Mouse (Mus musculus) embryonic facial prominence, embryonic 15.5 days (tissue): ENCODE data around the gene Plxnb2. TPM values are rescaled to one million over a fixed set of nuclear protein-coding genes. Genes with fewer than 3 reads are reported as not detected.
A peak's percentile ranks its signal among the peaks of the same experiment; 100 is the strongest.

Experiments used
- ATAC-seq: fragments of 200-750 bp; cut with Nextera tagmentation; 2 replicates; pipeline ENCODE4 v1.8.0; 2017; ENCODE audit warnings: low read depth, moderate TSS enrichment; ENCODE audit not compliant: insufficient number of reproducible peaks, low FRiP score, low TSS enrichment
- H3K27ac ChIP-seq: fragments of 300-500 bp; sonication (generic); replicated peaks from 2 replicates; pipeline ENCODE4 v1.5.1; 2015; ENCODE audit warnings: mild to moderate bottlenecking, inconsistent platforms
- H3K27me3 ChIP-seq: fragments of 300-500 bp; sonication (generic); 2 replicates; pipeline ENCODE4 v1.6.1; 2015; ENCODE audit warnings: inconsistent platforms
- H3K36me3 ChIP-seq: fragments of 300-500 bp; sonication (generic); 2 replicates; pipeline ENCODE4 v1.6.1; 2015; ENCODE audit warnings: mild to moderate bottlenecking, inconsistent platforms
- H3K4me1 ChIP-seq: fragments of 300-500 bp; sonication (generic); 2 replicates; pipeline ENCODE4 v1.6.1; 2015; ENCODE audit warnings: inconsistent platforms
- H3K4me2 ChIP-seq: fragments of 300-500 bp; sonication (generic); replicated peaks from 2 replicates; pipeline ENCODE4 v1.6.1; 2015; ENCODE audit warnings: mild to moderate bottlenecking, inconsistent platforms
- H3K4me3 ChIP-seq: fragments of 300-500 bp; sonication (generic); replicated peaks from 2 replicates; pipeline ENCODE4 v1.5.1; 2015; ENCODE audit warnings: mild to moderate bottlenecking, inconsistent platforms
- H3K9ac ChIP-seq: fragments of 300-500 bp; sonication (generic); 2 replicates; pipeline ENCODE4 v1.6.1; 2015; ENCODE audit warnings: inconsistent platforms
- H3K9me3 ChIP-seq: fragments of 300-500 bp; sonication (generic); replicated peaks from 2 replicates; pipeline ENCODE4 v1.6.1; 2016; ENCODE audit warnings: inconsistent platforms
- WGBS: fragments of 180-500 bp; shearing (Covaris S2); methylation state at CpG from one replicate; pipeline ENCODE4 v1.1.7; 2015; 5-methylcytosine and 5-hydroxymethylcytosine counted together
- polyA plus RNA-seq: library from polyadenylated mRNA; unstranded; fragments of >200 nt; fragmentation: Nextera tagmentation; extraction: Ambion mirVana; gene quantifications from 2 replicates; pipeline ENCODE4 v1.2.1, GENCODE M21; 2015

Plxnb2 gene
- polyA plus RNA-seq, 1 experiment from 2014 or later: 161 TPM

DNA sequence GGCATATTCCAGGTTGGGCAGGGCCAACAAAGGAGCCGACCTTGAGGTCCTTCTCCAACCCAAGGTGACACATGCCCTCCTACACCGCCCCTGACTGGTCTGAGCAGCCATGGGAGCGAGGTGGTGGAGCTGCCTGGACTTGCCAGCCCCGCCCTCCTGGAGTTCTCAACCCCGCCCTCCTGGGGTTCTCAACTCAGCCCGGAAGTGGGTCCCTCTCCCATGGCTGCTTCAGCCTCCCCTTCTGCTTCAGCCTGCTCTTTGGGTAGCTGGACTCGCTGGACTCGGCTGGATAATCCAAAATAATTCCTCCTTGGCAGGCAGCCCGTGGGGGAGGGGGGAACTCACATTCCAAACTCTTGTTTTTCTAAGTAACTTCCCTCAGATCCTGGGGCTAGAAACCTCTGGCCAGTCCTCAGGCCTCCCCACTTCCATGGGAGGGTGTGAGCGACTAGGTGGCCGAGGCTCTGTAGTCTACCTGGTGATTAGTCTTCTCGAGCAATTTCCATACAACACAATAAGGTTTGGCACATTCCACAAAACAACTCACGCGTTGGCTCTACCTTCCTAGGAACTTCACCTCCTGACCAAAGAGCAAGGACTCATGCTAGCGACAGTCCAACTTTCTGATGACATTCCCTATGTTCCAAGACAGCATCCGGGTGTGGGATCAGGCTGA lies 1.5 kb downstream of the Plxnb2 start:
- Histone ChIP-seq H3K9ac (peak overlapping the region; percentile 83; the same call in 1 of the 2 replicates), H3K27ac (peak overlapping the region; percentile 92), H3K4me2 (peak overlapping the region; percentile 81), H3K4me3 (peak overlapping the region; percentile 72), H3K27me3 (no peaks in the 10 kb centered on the region), H3K9me3 (no peaks in the 10 kb centered on the region), H3K36me3 (no peaks in the 10 kb centered on the region), H3K4me1 (peaks cover 77% of the 10 kb centered on the region)
- peak; percentile 64; the same call in 1 of the 2 replicates for ATAC-seq
- 1% methylated on average over 16 of the region's 16 CpGs for WGBS

- Histone ChIP-seq H3K9ac (0 out of 2 replicates have a peak overlapping the region, but pooled peaks have one; percentile 83), H3K27me3 (no peaks in the 10 kb centered on the region), H3K4me3 (peak overlapping the region; percentile 72), H3K9me3 (no peaks in the 10 kb centered on the region), H3K27ac (peak overlapping the region; percentile 92), H3K4me1 (peaks cover 84% of the 10 kb centered on the region), H3K36me3 (no peaks in the 10 kb centered on the region), H3K4me2 (peak overlapping the region; percentile 81)
- no peak for ATAC-seq
- WGBS: 68% methylated on average over 7 of the region's 7 CpGs
These were observed 2.2 kb downstream of the Plxnb2 start for GRCm38 (mm10) chr15:89178260-89178860.

GRCm38 (mm10) chr15:89177576-89178259 lies 2.9 kb downstream of the Plxnb2 start:
- Histone ChIP-seq H3K4me3 (peak overlapping the region; percentile 72), H3K9ac (no peak overlapping the region), H3K4me2 (peak overlapping the region; percentile 81), H3K36me3 (no peaks in the 10 kb centered on the region), H3K9me3 (no peaks in the 10 kb centered on the region), H3K27ac (peak overlapping the region; percentile 92), H3K27me3 (no peaks in the 10 kb centered on the region), H3K4me1 (peaks cover 87% of the 10 kb centered on the region)
- ATAC-seq: no peak
- WGBS: 68% methylated on average over 4 of the region's 4 CpGs

DNA sequence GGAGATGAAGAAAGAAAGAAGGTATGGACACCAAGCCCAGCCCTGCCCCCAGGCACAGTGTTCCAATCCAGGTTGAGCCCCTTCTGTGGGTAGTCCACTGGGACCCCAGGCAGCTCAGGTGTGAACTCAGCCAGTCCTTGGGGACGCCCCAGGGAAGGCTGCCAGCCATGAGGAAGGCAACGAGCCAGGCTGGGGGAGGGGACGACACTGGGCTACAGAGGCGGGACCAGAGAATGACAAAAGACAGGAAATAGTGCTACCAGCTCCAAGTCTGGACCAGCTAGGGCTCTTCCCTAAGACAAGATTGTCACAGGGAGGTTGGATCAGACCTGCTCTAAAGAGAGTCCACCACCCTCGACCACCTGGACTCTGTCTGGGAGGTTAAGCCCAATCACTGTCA lies 3.5 kb downstream of the Plxnb2 start:
- Histone ChIP-seq H3K9ac (no peak overlapping the region), H3K9me3 (no peaks in the 10 kb centered on the region), H3K4me2 (peak overlapping the region; percentile 81), H3K4me1 (peaks cover 87% of the 10 kb centered on the region), H3K4me3 (peak overlapping the region; percentile 72), H3K27me3 (no peaks in the 10 kb centered on the region), H3K36me3 (no peaks in the 10 kb centered on the region), H3K27ac (peak overlapping the region; percentile 74)
- WGBS: 12% methylated on average over 5 of the region's 5 CpGs
- no peak for ATAC-seq

- H3K9me3 ChIP-seq: no peaks in the 10 kb centered on the region
- WGBS: 64% methylated on average over 13 of the region's 13 CpGs
- ATAC-seq: no peak
- no peak overlapping the region for H3K9ac ChIP-seq
- peaks cover 92% of the 10 kb centered on the region for H3K4me1 ChIP-seq
- H3K4me3 ChIP-seq: no peak overlapping the region
- no peak overlapping the region for H3K4me2 ChIP-seq
- no peaks in the 10 kb centered on the region for H3K27me3 ChIP-seq
- H3K27ac ChIP-seq: peak overlapping the region; percentile 74
- H3K36me3 ChIP-seq: no peaks in the 10 kb centered on the region
These were observed 5.0 kb downstream of the Plxnb2 start for GRCm38 (mm10) chr15:89175411-89176155.

DNA sequence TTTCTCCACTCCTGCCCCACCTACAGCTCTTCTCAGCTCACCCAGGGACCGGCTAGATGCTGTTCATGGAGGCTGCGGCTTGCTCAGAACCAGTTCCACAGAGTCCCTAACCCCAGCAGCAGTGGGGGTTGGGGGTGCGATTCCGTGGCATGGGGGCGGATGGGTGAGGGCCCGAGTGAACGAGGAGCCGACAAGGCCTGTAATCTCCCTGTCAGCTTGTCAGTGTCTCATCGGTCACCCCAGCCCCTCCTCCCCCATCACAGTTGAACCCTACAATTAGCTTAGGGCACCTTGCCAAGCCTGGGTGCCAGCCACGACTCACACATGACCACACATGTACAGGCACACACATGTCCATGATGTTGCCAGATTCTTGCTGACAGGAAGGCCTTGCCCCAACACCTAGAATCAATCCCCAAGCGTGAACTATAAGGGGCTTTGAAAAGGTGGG lies 5.7 kb downstream of the Plxnb2 start:
- H3K27ac ChIP-seq: peak overlapping the region; percentile 74
- 0 out of 2 replicates have a peak overlapping the region, but pooled peaks have one; percentile 54 for H3K4me3 ChIP-seq

DNA sequence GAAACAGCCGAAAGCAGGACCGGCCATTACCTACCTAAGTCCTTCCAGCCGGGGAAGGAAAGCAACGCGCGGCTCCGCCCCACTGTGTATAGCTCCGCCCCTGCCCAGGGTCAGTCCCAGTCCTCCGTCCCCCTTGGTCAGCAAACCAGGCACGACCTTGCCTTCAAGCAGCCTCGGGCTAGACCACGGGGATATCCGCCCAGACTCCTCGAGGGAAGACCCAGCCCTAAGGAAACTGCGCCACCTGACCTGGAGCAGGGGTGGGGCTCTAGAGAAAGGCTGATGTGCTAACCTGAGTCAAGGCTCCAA lies 6.7 kb downstream of the Plxnb2 start:
- ATAC-seq: no peak; the same call in 1 of the 2 replicates
- Histone ChIP-seq H3K27ac (peak overlapping the region; percentile 74), H3K4me1 (peaks cover 99% of the 10 kb centered on the region), H3K9me3 (no peaks in the 10 kb centered on the region), H3K27me3 (no peaks in the 10 kb centered on the region), H3K4me3 (peak overlapping the region; percentile 54), H3K36me3 (no peaks in the 10 kb centered on the region), H3K4me2 (peak overlapping the region; percentile 99), H3K9ac (peak overlapping the region; percentile 48; the same call in 1 of the 2 replicates)
- WGBS: 2% methylated on average over 15 of the region's 15 CpGs

More for the DNA sequence above, 5.7 kb downstream of the Plxnb2 start:
- H3K4me2 ChIP-seq: peak overlapping the region; percentile 99; the same call in 1 of the 2 replicates
- no peaks in the 10 kb centered on the region for H3K36me3 ChIP-seq
- H3K4me1 ChIP-seq: peaks cover 99% of the 10 kb centered on the region
- no peaks in the 10 kb centered on the region for H3K9me3 ChIP-seq
- no peak overlapping the region for H3K9ac ChIP-seq
- 43% methylated on average over 11 of the region's 11 CpGs for WGBS
- no peak for ATAC-seq
- H3K27me3 ChIP-seq: no peaks in the 10 kb centered on the region

GRCm38 (mm10) chr15:89173024-89173905 lies 7.3 kb downstream of the Plxnb2 start:
- Histone ChIP-seq H3K4me2 (peak overlapping the region; percentile 99), H3K4me3 (peak overlapping the region; percentile 54), H3K9me3 (no peaks in the 10 kb centered on the region), H3K27me3 (no peaks in the 10 kb centered on the region), H3K36me3 (peaks cover under 1% of the 10 kb centered on the region), H3K9ac (peak overlapping the region; percentile 48), H3K4me1 (peaks cover 97% of the 10 kb centered on the region), H3K27ac (peak overlapping the region; percentile 74)
- ATAC-seq: no peak
- under 1% methylated on average over 65 of the region's 65 CpGs for WGBS

DNA sequence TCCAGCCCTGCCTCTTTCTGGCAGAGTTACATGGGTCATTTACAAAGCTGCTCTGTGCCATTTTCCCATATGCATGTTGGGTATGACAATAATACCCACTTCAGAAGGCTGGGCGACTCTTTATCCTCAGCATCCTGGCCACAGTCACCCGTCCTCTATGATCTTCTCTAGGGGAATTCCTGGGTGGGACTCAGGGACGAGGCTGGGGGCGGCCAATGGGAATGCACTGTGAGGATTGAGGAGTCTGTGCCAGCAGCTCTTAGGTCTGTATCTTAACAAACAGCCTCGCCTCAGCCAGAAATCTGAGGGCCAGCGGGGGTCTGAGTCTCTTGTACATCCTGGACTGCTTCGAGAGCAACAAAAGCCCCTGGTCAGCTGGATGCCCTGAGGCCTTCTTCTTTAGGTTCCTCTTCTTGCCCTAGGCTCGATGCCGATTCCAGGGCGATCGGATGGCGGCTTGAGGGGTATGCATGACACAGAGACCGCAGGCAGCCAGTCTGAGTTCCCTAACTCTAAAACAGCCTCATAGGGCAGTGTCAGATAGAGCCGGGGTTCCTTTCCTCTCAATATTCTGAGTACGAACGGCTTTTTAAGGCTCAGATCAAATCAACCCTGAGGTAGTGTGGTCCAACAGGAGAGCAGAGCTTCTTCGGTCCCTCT lies 8.2 kb downstream of the Plxnb2 start:
- ATAC-seq: no peak
- Histone ChIP-seq H3K4me2 (peak overlapping the region; percentile 99), H3K27me3 (no peaks in the 10 kb centered on the region), H3K9me3 (no peaks in the 10 kb centered on the region), H3K9ac (peak overlapping the region; percentile 48; the same call in 1 of the 2 replicates), H3K4me3 (peak overlapping the region; percentile 54), H3K4me1 (peaks cover 88% of the 10 kb centered on the region), H3K27ac (peak overlapping the region; percentile 74), H3K36me3 (peaks cover 9% of the 10 kb centered on the region)
- WGBS: 24% methylated on average over 17 of the region's 17 CpGs
